Mouse (Mus musculus) retina, embryonic 14.5 days (tissue): ENCODE data around the gene Nat8l.
"Not testable (repeated sequence)": the region's sequence is repeated elsewhere in the genome, so short reads cannot be mapped to it uniquely, and the experiment has no call there.

ENCODE experiments used
- DNase-seq: peaks from one replicate; pipeline ENCODE4 v3.0.0-alpha.2; 2015; ENCODE audit warnings: low spot score

Nat8l gene

GRCm38 (mm10) chr5:33995843-33996693, at the start of gene Nat8l:
Nat8l (plus strand) TSS chr5:33995984.
- DNase-seq = peak; percentile 87

- not testable (repeated sequence) for DNase-seq
These were observed 48.7 kb upstream of the Nat8l start for GRCm38 (mm10) chr5:33947035-33947434.

GRCm38 (mm10) chr5:33948314-33948713, 47.5 kb upstream of the Nat8l start:
- DNase-seq = peak; percentile 60

- DNase-seq = no peak
These were observed 42.2 kb upstream of the Nat8l start for GRCm38 (mm10) chr5:33953471-33954185.

DNA sequence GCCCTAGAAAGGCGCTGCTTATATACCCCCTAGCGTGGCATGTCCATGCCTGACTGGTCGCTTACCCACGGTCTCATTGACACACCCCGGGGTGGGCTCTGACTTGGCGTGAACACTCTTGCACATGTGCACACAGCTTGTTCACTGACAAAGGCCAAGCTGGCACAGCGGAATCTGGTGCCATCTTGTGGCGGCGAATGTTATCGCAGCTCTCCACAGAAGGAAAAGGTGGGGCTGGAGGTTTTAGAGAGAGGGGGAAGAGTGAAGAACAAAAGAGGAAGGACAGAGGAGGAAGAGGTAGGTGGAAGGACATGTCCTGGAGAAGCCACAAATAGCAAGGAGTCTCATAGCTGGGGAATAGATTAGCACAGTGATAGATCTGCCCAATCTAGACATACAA, 41.4 kb upstream of the Nat8l start:
- peak; percentile 71 for DNase-seq

- no peak for DNase-seq
These were observed 39.9 kb upstream of the Nat8l start for GRCm38 (mm10) chr5:33955868-33956267.

DNA sequence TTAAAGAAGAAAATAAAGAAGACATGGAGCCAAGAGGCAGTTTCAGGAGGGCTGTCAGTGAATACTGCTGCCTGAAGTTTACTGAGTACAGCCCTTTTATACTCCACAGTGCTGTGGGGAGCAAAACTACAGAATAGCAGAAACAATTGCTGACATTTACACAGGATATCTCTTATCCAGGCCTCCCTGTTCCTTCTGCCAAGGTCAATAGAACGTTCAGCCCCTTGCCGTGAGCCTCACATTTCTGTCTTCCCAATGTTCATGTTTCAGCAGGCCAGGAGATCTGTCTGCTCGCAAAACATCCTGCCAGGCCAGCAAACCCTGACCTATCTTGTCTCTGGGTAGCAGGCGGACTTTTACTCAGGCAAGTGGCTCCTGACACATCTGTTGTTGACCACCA, 36.4 kb upstream of the Nat8l start:
- DNase-seq = no peak

DNA sequence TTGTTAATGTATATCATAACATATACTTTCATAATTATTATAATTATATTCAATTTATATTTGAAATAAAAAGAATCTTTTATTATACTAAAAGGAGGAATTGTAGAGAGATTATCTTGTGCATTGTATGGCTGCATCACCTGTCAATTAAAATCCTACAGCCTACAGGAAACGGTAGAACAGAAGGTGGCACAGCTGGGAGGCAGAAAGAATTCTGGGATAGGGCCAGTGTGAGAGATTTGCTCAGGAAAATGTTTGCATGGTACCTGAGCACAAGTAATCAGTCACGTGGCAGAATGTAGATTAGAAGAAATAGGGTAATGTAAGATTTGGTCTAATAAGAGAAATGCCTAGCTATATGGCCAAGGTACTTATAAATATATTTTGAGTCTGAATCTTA, 21.0 kb upstream of the Nat8l start:
- DNase-seq = no peak

DNA sequence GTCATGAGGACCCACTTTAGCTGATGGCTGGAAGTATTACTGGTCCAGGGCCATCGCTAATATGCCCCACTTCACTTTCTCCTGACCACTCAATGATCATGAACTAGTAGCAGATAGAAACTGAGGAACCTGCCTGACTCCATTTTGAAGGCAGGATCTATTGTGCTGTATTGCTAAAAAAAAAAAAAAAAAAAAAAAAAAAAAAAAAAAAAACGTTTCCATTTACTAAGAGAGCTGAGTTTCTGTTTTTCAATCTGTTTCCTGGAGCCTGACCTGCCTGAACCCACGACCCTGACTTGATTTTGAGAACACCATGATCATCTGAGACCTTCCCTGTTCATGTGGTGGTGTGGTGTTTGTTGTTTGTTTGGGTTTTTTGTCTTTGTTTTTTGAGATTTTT, 19.5 kb upstream of the Nat8l start:
- DNase-seq = no peak

DNA sequence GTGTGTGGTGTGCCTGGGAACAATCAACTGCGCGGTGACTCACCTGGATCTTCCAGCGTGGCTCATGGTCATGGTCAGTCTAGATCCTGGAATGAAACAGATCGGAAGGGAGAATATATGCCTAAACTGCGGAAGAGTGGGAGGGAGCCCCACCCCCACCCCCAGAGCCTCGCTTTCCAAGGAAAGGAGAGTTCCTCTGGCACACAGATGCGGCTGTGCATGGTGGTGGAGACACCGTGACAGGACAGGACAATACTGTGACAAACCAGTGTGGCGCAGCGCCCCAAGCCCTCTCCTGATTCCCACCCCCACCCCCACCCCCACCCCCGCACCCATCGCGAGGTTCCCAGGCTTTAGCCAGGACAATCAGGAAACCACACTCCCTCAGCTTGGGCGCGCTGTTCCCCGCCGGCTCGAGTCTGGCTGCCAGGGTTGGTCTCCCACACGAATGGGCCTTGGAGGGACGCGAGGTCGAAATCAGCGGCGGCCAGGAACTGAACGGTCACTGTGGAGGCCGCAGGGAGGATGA, 13.0 kb upstream of the Nat8l start:
- DNase-seq = peak; percentile 46

DNA sequence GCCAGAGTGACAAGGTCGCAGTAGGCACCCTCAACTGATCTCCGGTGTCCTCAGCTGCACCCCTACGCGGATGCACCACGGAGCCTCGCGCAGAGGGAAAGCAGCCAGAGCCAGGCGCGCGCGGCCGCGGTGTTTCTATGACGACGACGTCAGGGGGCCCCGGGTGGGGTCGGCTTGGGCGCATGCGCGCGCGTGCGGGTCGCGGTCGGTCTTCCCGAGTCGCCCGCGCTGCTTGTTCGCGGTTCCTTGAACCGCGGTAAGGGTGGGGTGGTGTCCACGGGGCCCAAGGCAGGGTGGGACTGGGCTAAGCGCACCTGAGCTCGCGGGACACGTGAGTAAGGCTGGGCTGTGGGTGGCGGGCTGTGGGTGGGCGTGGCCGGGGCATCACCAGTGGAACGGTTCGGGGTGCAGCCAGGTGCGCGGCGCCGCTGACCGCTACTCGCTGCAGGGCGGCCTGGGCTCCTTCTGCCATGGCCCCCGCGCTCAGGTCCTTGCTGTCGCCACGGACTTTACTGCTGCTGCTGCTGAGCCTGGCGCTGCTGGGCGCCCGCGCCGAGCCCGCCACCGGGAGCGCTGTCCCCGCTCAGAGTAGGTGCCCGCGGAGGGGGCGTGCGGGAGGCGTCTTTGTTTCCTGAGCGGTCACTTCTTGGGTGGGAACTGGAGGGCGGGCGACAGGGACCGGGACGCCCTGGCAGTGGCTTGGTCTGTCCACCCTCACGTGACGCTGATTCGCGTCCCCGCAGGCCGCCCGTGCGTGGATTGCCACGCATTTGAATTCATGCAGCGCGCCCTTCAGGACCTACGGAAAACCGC, 12.3 kb upstream of the Nat8l start, which contains the start of gene Gm1673:
TSS of gene Gm1673 (plus strand) at position 125 of the 813 bp plus-strand sequence.
- peak; percentile 95 for DNase-seq

DNA sequence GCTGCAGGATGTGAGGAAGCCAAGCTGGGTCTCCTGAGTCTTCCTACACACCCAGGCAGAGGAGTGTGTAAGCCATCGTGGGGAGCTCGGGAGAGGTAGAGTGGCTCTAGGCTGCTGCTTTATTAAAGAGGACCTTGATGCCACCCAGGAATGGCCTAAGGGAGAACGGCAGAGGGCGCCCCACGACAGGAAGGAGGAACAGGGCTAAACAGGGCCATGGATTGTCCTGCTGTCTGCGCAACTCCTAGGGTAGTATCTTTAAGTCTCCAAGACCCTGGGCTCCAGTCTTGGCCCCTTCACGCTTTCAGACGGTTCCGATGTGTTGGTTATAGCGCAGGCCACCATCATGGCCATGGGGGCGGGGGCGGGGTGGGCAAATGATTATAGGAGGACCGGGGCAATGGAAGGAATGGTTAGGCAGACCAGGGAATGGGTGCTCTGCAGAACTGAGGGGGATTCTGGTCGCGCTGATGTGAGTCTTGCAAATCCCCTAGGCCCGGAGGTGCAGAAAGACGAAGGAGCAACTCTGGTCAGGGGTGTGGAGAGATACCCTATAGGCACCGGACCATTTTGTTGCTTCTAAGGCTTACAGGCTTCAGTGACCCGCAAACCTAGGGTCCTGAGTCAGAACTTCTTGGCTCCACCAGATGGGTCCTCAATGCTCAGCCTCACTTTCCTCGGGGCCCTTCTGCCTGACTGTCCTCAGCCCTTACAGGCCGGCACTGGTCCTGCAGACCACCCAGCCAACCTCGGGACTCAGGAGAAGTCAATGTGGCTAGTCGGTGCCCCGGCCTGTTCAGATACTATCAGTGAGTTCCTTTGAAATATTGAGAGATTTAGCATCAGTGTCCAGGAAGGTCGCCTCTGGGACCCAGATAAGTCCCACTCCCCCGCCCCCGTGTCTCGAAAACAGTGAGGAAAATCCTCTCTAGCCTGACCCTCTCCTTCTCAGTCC, 836 bp upstream of the Nat8l start:
- peak; percentile 66 for DNase-seq

GRCm38 (mm10) chr5:33996694-33997045, 886 bp downstream of the Nat8l start:
- no peak for DNase-seq

- DNase-seq = peak; percentile 54
These were observed 1.4 kb downstream of the Nat8l start for GRCm38 (mm10) chr5:33997051-33997741.

GRCm38 (mm10) chr5:33997829-33998504, 2.2 kb downstream of the Nat8l start:
- no peak for DNase-seq

DNA sequence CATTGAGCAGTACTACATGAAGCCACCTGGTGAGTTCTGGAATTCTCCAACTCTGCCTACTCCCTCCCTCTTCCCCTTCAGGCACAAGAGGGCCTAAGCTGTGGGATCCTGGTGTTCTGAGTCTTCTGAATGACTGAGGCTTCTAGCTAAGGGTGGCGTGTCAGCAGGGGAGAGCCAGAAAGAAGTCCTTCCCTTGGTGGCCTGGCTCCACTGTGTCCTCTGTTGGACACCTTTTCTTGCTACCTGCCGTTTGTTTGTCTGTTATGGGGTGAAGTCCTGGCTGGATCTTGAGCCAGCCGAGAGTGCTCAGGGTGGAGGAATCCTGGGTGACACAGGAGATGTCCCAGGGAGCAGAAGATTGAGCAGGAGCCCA, 2.7 kb downstream of the Nat8l start:
- no peak for DNase-seq

DNA sequence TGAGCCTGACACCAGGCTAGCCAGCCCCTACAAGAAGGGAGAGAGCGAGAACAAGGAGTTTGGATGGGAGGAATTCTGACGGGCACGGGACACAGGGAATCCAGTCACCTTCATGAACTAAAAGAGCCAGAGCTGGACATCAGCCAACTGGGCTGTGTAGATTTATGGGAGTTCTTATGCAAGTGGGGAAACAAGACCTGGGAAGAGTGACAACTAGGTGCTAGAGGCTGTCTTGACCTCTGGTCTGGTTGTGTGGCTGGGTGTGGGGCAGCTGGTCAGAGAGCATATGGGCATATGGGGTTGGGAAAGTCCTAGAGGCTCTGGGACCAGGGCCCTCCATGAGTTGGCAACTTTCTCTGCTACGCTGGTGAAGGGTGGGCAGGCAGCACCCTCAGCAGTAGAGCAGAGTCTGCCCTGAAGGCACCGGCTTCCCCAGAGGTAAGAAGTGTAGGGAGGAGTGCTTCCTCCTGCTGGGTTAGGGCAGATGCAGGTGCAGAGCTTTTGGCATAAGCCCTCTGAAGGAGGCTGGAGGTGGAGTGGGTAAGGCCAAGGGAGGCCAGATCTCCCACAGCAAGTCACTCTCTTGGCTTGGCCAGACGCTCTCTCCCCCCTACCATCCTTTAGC, 3.8 kb downstream of the Nat8l start:
- DNase-seq = no peak

DNA sequence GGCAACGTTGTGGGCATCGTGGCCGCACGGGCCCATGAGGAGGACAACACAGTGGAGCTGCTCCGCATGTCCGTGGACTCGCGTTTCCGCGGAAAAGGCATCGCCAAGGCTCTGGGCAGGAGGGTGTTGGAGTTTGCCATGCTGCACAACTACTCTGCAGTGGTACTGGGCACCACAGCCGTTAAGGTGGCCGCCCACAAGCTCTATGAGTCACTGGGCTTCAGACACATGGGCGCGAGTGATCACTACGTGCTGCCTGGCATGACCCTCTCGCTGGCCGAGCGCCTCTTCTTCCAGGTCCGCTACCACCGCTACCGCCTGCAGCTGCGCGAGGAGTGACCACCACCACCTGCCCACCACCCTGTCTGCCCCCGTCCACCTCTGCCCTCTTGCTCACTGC, 5.0 kb downstream of the Nat8l start:
- DNase-seq = no peak

GRCm38 (mm10) chr5:34001401-34001800, 5.6 kb downstream of the Nat8l start:
- DNase-seq = no peak
